Mouse (Mus musculus) liver, embryonic 13.5 days (tissue): ENCODE data around the gene Gm21721. TPM values are rescaled to one million over a fixed set of nuclear protein-coding genes. Genes with fewer than 3 reads are reported as not detected.
"Not testable (repeated sequence)": the region's sequence is repeated elsewhere in the genome, so short reads cannot be mapped to it uniquely, and the experiment has no call there.

Experiments used
- ATAC-seq: fragments of 200-750 bp; cut with Nextera tagmentation; 2 replicates; pipeline ENCODE4 v1.8.0; 2017; ENCODE audit warnings: low read depth, mild to moderate bottlenecking, moderate number of reproducible peaks, moderate library complexity
- DNase-seq: peaks from one replicate; pipeline ENCODE4 v3.0.0; 2022
- H3K27ac ChIP-seq: fragments of 300-500 bp; sonication (generic); 2 replicates; pipeline ENCODE4 v1.5.1; 2015; ENCODE audit warnings: moderate library complexity, mild to moderate bottlenecking, inconsistent platforms
- H3K27me3 ChIP-seq: fragments of 300-500 bp; sonication (generic); 2 replicates; pipeline ENCODE4 v1.6.1; 2015; ENCODE audit warnings: mild to moderate bottlenecking, inconsistent platforms
- H3K36me3 ChIP-seq: fragments of 300-500 bp; sonication (generic); 2 replicates; pipeline ENCODE4 v1.6.1; 2015; ENCODE audit warnings: mild to moderate bottlenecking, inconsistent platforms
- H3K4me1 ChIP-seq: fragments of 300-500 bp; sonication (generic); replicated peaks from 2 replicates; pipeline ENCODE4 v1.6.1; 2015; ENCODE audit warnings: inconsistent platforms
- H3K4me2 ChIP-seq: fragments of 300-500 bp; sonication (generic); 2 replicates; pipeline ENCODE4 v1.6.1; 2015; ENCODE audit warnings: inconsistent platforms, mild to moderate bottlenecking, moderate library complexity
- H3K4me3 ChIP-seq: fragments of 300-500 bp; sonication (generic); replicated peaks from 2 replicates; pipeline ENCODE4 v1.5.1; 2015; ENCODE audit warnings: mild to moderate bottlenecking, inconsistent platforms
- H3K9ac ChIP-seq: fragments of 300-500 bp; sonication (generic); 2 replicates; pipeline ENCODE4 v1.6.1; 2015; ENCODE audit warnings: mild to moderate bottlenecking, inconsistent platforms
- H3K9me3 ChIP-seq: fragments of 300-500 bp; sonication (generic); replicated peaks from 2 replicates; pipeline ENCODE4 v1.6.1; 2016; ENCODE audit warnings: inconsistent platforms
- WGBS: fragments of 180-500 bp; shearing (Covaris S2); methylation state at CpG from one replicate; pipeline ENCODE4 v1.1.7; 2015; ENCODE audit not compliant: insufficient replicate concordance; 5-methylcytosine and 5-hydroxymethylcytosine counted together
- polyA plus RNA-seq: library from polyadenylated mRNA; unstranded; fragments of >200 nt; fragmentation: Nextera tagmentation; extraction: Ambion mirVana; gene quantifications from 2 replicates; pipeline ENCODE4 v1.2.1, GENCODE M21; 2015

Gene Gm21721
- polyA plus RNA-seq: not detected in 2 replicates

DNA sequence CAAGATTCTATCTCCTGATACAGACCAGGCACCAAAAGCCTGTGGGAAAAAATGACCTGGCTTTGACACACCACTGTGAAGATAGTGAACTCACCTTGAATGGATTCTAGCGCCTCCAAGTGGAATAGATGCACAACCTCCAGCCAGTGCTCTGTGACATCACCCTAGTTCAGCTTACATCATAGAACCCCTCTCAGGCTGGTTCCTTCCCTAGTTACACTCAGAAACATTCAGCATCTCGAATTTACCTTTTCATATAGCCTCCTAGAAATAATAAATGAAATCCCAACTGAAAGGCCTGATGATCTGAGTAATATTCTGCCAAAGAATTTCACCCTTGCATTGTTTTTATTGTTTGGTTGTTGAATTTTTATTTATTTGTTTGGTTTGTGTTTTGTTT is at the start of gene Gm21721:
Gene Gm21721 (minus strand): TSS at position 101 of the 400 bp plus-strand sequence.
- not testable (repeated sequence) for H3K9me3 ChIP-seq, H3K27me3 ChIP-seq, H3K9ac ChIP-seq, ATAC-seq, H3K4me2 ChIP-seq, DNase-seq, H3K36me3 ChIP-seq, H3K27ac ChIP-seq, H3K4me1 ChIP-seq, H3K4me3 ChIP-seq
- no CpG with 5 or more reads among the region's 2 CpGs for WGBS

Other genes with a start within 250 kb of the Gm21721 start
- not detected in 2 replicates for gene Gm21292, start 68.3 kb downstream of the Gm21721 start, polyA plus RNA-seq
- not detected in 2 replicates for gene Gm21812, start 145.0 kb upstream of the Gm21721 start, polyA plus RNA-seq
- not detected in 2 replicates for gene Gm21874, start 214.0 kb upstream of the Gm21721 start, polyA plus RNA-seq